Mouse (Mus musculus) limb, embryonic 15.5 days (tissue): ENCODE data around the gene Cdkn2c. TPM values are rescaled to one million over a fixed set of nuclear protein-coding genes. Genes with fewer than 3 reads are reported as not detected.
"Not testable (repeated sequence)": the region's sequence is repeated elsewhere in the genome, so short reads cannot be mapped to it uniquely, and the experiment has no call there.

Experiments used
- ATAC-seq: fragments of 200-750 bp; cut with Nextera tagmentation; 2 replicates; pipeline ENCODE4 v1.8.0; 2017; ENCODE audit warnings: low read depth, moderate TSS enrichment; ENCODE audit not compliant: insufficient number of reproducible peaks, low FRiP score, low TSS enrichment
- H3K27ac ChIP-seq: fragments of 300-500 bp; sonication (generic); 2 replicates; pipeline ENCODE4 v1.5.1; 2015; ENCODE audit warnings: moderate library complexity, mild to moderate bottlenecking, inconsistent platforms
- H3K27me3 ChIP-seq: fragments of 300-500 bp; sonication (generic); 2 replicates; pipeline ENCODE4 v1.6.1; 2015; ENCODE audit warnings: inconsistent platforms
- H3K36me3 ChIP-seq: fragments of 300-500 bp; sonication (generic); 2 replicates; pipeline ENCODE4 v1.6.1; 2015; ENCODE audit warnings: inconsistent platforms
- H3K4me1 ChIP-seq: fragments of 300-500 bp; sonication (generic); 2 replicates; pipeline ENCODE4 v1.6.1; 2015; ENCODE audit warnings: inconsistent platforms
- H3K4me2 ChIP-seq: fragments of 300-500 bp; sonication (generic); 2 replicates; pipeline ENCODE4 v1.6.1; 2015; ENCODE audit warnings: mild to moderate bottlenecking, inconsistent platforms
- H3K4me3 ChIP-seq: fragments of 300-500 bp; sonication (generic); 2 replicates; pipeline ENCODE4 v1.5.1; 2015; ENCODE audit warnings: mild to moderate bottlenecking, inconsistent platforms
- H3K9ac ChIP-seq: fragments of 300-500 bp; sonication (generic); 2 replicates; pipeline ENCODE4 v1.6.1; 2015; ENCODE audit warnings: inconsistent platforms
- H3K9me3 ChIP-seq: fragments of 300-500 bp; sonication (generic); 2 replicates; pipeline ENCODE4 v1.6.1; 2016; ENCODE audit warnings: inconsistent platforms
- WGBS: fragments of 180-500 bp; shearing (Covaris S2); methylation state at CpG from one replicate; pipeline ENCODE4 v1.1.7; 2015; 5-methylcytosine and 5-hydroxymethylcytosine counted together
- polyA plus RNA-seq: library from polyadenylated mRNA; unstranded; fragments of >200 nt; fragmentation: Nextera tagmentation; extraction: Ambion mirVana; gene quantifications from 2 replicates; pipeline ENCODE4 v1.2.1, GENCODE M21; 2015

Gene Cdkn2c
- 13.6 and 14.8 TPM in 2 replicates for polyA plus RNA-seq

- peak; percentile 94 for ATAC-seq
- Histone ChIP-seq H3K27me3 (peaks cover 14% of the 10 kb centered on the region; the same call in 1 of the 2 replicates), H3K9me3 (no peaks in the 10 kb centered on the region), H3K4me1 (peaks cover 13% of the 10 kb centered on the region; the same call in 1 of the 2 replicates), H3K9ac (peak within 1 kb of the TSS; percentile 84), H3K4me2 (peak within 1 kb of the TSS; percentile 95), H3K36me3 (no peaks in the 10 kb centered on the region), H3K27ac (peak within 1 kb of the TSS; percentile 96), H3K4me3 (peak within 1 kb of the TSS; percentile 78)
- WGBS: under 1% methylated on average over 63 of the region's 64 CpGs
Observed at GRCm38 (mm10) chr4:109666461-109667269, at the start of gene Cdkn2c. Gene Cdkn2c, minus strand, starts transcription at chr4:109667189.

- H3K36me3 ChIP-seq: no peaks in the 10 kb centered on the region
- no peaks in the 10 kb centered on the region for H3K4me1 ChIP-seq
- no peak overlapping the region for H3K4me3 ChIP-seq
- no peak for ATAC-seq
- H3K27ac ChIP-seq: no peak overlapping the region
- H3K9me3 ChIP-seq: no peaks in the 10 kb centered on the region
- H3K9ac ChIP-seq: no peak overlapping the region
- 81% methylated on average over 2 of the region's 2 CpGs for WGBS
- no peak overlapping the region for H3K4me2 ChIP-seq
- no peaks in the 10 kb centered on the region for H3K27me3 ChIP-seq
Observed at GRCm38 (mm10) chr4:109705349-109705748, 38.4 kb upstream of the Cdkn2c start.

- Histone ChIP-seq H3K36me3 (no peaks in the 10 kb centered on the region), H3K4me3 (no peak overlapping the region), H3K9ac (no peak overlapping the region), H3K4me2 (no peak overlapping the region), H3K4me1 (no peaks in the 10 kb centered on the region), H3K9me3 (no peaks in the 10 kb centered on the region), H3K27ac (no peak overlapping the region), H3K27me3 (no peaks in the 10 kb centered on the region)
- ATAC-seq: no peak
Observed at GRCm38 (mm10) chr4:109703568-109703967, 36.6 kb upstream of the Cdkn2c start.

- 98% methylated on average over 3 of the region's 3 CpGs for WGBS
- not testable (repeated sequence) for H3K9me3 ChIP-seq, H3K27ac ChIP-seq
Observed at GRCm38 (mm10) chr4:109700727-109701126, 33.7 kb upstream of the Cdkn2c start.

GRCm38 (mm10) chr4:109692674-109693073 lies 25.7 kb upstream of the Cdkn2c start:
- Histone ChIP-seq H3K9me3 (no peaks in the 10 kb centered on the region; the same call in 1 of the 2 replicates), H3K4me1 (no peaks in the 10 kb centered on the region), H3K9ac (no peak overlapping the region), H3K27ac (no peak overlapping the region), H3K4me2 (no peak overlapping the region), H3K4me3 (no peak overlapping the region), H3K27me3 (no peaks in the 10 kb centered on the region), H3K36me3 (peaks cover 7% of the 10 kb centered on the region; the same call in 1 of the 2 replicates)
- no peak for ATAC-seq

More at GRCm38 (mm10) chr4:109700727-109701126, 33.7 kb upstream of the Cdkn2c start:
- H3K9ac ChIP-seq, H3K4me1 ChIP-seq, H3K4me2 ChIP-seq, H3K36me3 ChIP-seq, ATAC-seq, H3K27me3 ChIP-seq, H3K4me3 ChIP-seq: not testable (repeated sequence)

- peaks cover 3% of the 10 kb centered on the region; the same call in 1 of the 2 replicates for H3K36me3 ChIP-seq
- H3K4me3 ChIP-seq: no peak overlapping the region
- no peak overlapping the region for H3K27ac ChIP-seq
- H3K27me3 ChIP-seq: no peaks in the 10 kb centered on the region
- H3K4me2 ChIP-seq: no peak overlapping the region
- no peak for ATAC-seq
- 58% methylated on average over 2 of the region's 2 CpGs for WGBS
- H3K9ac ChIP-seq: no peak overlapping the region
- H3K4me1 ChIP-seq: no peaks in the 10 kb centered on the region
- no peaks in the 10 kb centered on the region for H3K9me3 ChIP-seq
Observed at GRCm38 (mm10) chr4:109683561-109683960, 16.6 kb upstream of the Cdkn2c start.

GRCm38 (mm10) chr4:109677221-109677620 lies 10.2 kb upstream of the Cdkn2c start:
- ATAC-seq: no peak
- H3K36me3 ChIP-seq: no peaks in the 10 kb centered on the region
- peaks cover 5% of the 10 kb centered on the region; the same call in 1 of the 2 replicates for H3K4me1 ChIP-seq
- H3K9me3 ChIP-seq: no peaks in the 10 kb centered on the region
- WGBS: 1% methylated on average over 3 of the region's 3 CpGs
- H3K27ac ChIP-seq: peak overlapping the region; percentile 95
- H3K4me3 ChIP-seq: peak overlapping the region; percentile 87
- peak overlapping the region; percentile 85 for H3K9ac ChIP-seq
- peak overlapping the region; percentile 55 for H3K4me2 ChIP-seq
- no peaks in the 10 kb centered on the region for H3K27me3 ChIP-seq

GRCm38 (mm10) chr4:109676218-109677215 lies 9.5 kb upstream of the Cdkn2c start, which contains the start of gene Faf1:
Gene Faf1, plus strand, starts transcription at chr4:109676588.
- WGBS: under 1% methylated on average over 85 of the region's 107 CpGs
- Histone ChIP-seq H3K4me3 (peak within 1 kb of the TSS; percentile 87), H3K27ac (peak within 1 kb of the TSS; percentile 95), H3K4me2 (peak within 1 kb of the TSS; percentile 57), H3K36me3 (no peaks in the 10 kb centered on the region), H3K27me3 (no peaks in the 10 kb centered on the region), H3K9me3 (no peaks in the 10 kb centered on the region), H3K9ac (peak within 1 kb of the TSS; percentile 85), H3K4me1 (peaks cover 5% of the 10 kb centered on the region; the same call in 1 of the 2 replicates)
- ATAC-seq: peak; percentile 95

- no peaks in the 10 kb centered on the region for H3K9me3 ChIP-seq
- no peaks in the 10 kb centered on the region for H3K27me3 ChIP-seq
- H3K36me3 ChIP-seq: no peaks in the 10 kb centered on the region
- H3K9ac ChIP-seq: no peak overlapping the region
- no peak overlapping the region for H3K4me2 ChIP-seq
- no peak overlapping the region for H3K27ac ChIP-seq
- H3K4me3 ChIP-seq: no peak overlapping the region
- WGBS: 74% methylated on average over 2 of the region's 2 CpGs
- no peak for ATAC-seq
- H3K4me1 ChIP-seq: peaks cover 5% of the 10 kb centered on the region; the same call in 1 of the 2 replicates
Observed at GRCm38 (mm10) chr4:109674097-109674496, 7.1 kb upstream of the Cdkn2c start.

GRCm38 (mm10) chr4:109671941-109672340 lies 5.0 kb upstream of the Cdkn2c start:
- H3K36me3 ChIP-seq: no peaks in the 10 kb centered on the region
- no peaks in the 10 kb centered on the region for H3K4me1 ChIP-seq
- no peak overlapping the region for H3K4me2 ChIP-seq
- no peak for ATAC-seq
- H3K27me3 ChIP-seq: no peaks in the 10 kb centered on the region
- H3K9me3 ChIP-seq: no peaks in the 10 kb centered on the region
- H3K4me3 ChIP-seq: no peak overlapping the region
- H3K9ac ChIP-seq: no peak overlapping the region
- WGBS: 62% methylated on average over 1 of the region's 1 CpGs
- H3K27ac ChIP-seq: no peak overlapping the region

GRCm38 (mm10) chr4:109670213-109670612 lies 3.2 kb upstream of the Cdkn2c start:
- H3K4me3 ChIP-seq: no peak overlapping the region
- no peak overlapping the region for H3K27ac ChIP-seq
- no peaks in the 10 kb centered on the region for H3K9me3 ChIP-seq
- H3K36me3 ChIP-seq: no peaks in the 10 kb centered on the region
- WGBS: 56% methylated on average over 2 of the region's 2 CpGs
- 0 out of 2 replicates have a peak, but pooled peaks cover 5% of the 10 kb centered on the region for H3K4me1 ChIP-seq
- H3K9ac ChIP-seq: no peak overlapping the region
- no peak for ATAC-seq
- H3K4me2 ChIP-seq: no peak overlapping the region
- H3K27me3 ChIP-seq: no peaks in the 10 kb centered on the region
